Mouse (Mus musculus) kidney, embryonic 15.5 days (tissue): ENCODE data around the gene Dync2li1. TPM values are rescaled to one million over a fixed set of nuclear protein-coding genes. Genes with fewer than 3 reads are reported as not detected.

Source experiments
- ATAC-seq: fragments of 200-750 bp; cut with Nextera tagmentation; replicated peaks from 2 replicates; pipeline ENCODE4 v1.8.0; 2017; ENCODE audit warnings: moderate TSS enrichment; ENCODE audit not compliant: low FRiP score
- H3K27ac ChIP-seq: fragments of 300-500 bp; sonication (generic); 2 replicates; pipeline ENCODE4 v1.5.1; 2015; ENCODE audit warnings: mild to moderate bottlenecking, inconsistent platforms
- H3K27me3 ChIP-seq: fragments of 300-500 bp; sonication (generic); 2 replicates; pipeline ENCODE4 v1.6.1; 2015; ENCODE audit warnings: inconsistent platforms
- H3K36me3 ChIP-seq: fragments of 300-500 bp; sonication (generic); 2 replicates; pipeline ENCODE4 v1.6.1; 2015; ENCODE audit warnings: inconsistent platforms
- H3K4me1 ChIP-seq: fragments of 300-500 bp; sonication (generic); 2 replicates; pipeline ENCODE4 v1.6.1; 2015; ENCODE audit warnings: inconsistent platforms
- H3K4me2 ChIP-seq: fragments of 300-500 bp; sonication (generic); 2 replicates; pipeline ENCODE4 v1.6.1; 2015; ENCODE audit warnings: moderate library complexity, mild to moderate bottlenecking, inconsistent platforms
- H3K4me3 ChIP-seq: fragments of 300-500 bp; sonication (generic); replicated peaks from 2 replicates; pipeline ENCODE4 v1.5.1; 2015; ENCODE audit warnings: mild to moderate bottlenecking, inconsistent platforms
- H3K9ac ChIP-seq: fragments of 300-500 bp; sonication (generic); 2 replicates; pipeline ENCODE4 v1.6.1; 2015; ENCODE audit warnings: mild to moderate bottlenecking, inconsistent platforms
- H3K9me3 ChIP-seq: fragments of 300-500 bp; sonication (generic); replicated peaks from 2 replicates; pipeline ENCODE4 v1.6.1; 2016; ENCODE audit warnings: inconsistent platforms
- WGBS: fragments of 180-500 bp; shearing (Covaris S2); methylation state at CpG from one replicate; pipeline ENCODE4 v1.1.7; 2015; ENCODE audit warnings: mixed read lengths; 5-methylcytosine and 5-hydroxymethylcytosine counted together
- polyA plus RNA-seq: library from polyadenylated mRNA; unstranded; fragments of >200 nt; fragmentation: Nextera tagmentation; extraction: Ambion mirVana; gene quantifications from 2 replicates; pipeline ENCODE4 v1.2.1, GENCODE M21; 2015

Dync2li1 gene
- polyA plus RNA-seq, 1 experiment from 2014 or later: 51.0 TPM

DNA sequence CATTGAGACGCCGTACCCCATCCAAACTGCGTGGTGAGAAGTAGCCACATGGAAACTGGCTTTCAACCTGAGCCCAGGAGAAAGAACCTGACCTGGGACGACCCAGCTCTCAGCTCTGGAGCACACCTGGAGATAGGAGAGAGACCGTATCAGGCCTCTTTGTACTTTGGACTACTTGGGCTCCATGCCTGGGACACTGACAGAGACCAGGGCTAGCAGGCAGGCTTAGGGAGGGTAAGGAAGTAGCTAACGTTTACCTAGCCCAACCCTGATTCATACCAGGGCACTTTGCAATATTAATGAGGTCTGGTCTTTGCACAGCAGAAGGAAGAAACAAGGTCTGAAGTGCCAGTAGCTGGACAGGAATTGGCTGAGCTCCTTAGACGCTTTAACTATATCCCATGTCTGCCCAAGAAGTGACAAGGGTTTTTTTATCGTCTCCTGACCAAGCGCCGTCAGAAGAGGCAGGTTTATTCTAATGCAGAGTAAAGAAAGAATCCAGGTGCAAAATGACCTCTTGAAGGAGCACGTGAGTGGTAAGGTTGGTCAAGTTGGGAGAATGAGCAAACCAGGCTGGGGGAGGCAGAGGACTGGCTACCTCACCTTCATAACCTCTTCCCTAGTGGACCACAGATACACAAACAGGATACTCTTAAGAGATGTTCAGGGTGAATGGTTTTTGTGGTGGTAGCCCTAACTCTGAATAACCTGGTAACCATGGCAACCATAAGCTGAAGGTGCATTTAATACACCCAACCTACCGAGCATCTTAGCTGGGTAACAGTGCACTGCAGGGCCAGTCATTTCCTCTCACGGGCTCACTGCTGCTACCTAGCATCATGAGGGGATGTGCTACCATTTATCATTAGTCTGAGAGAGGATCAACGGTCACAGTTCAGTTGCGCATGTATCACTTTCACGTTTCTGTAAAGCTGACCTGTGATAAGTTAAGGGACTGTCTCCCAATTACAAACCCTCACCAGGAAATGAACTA lies 46.4 kb downstream of the Dync2li1 start:
- Histone ChIP-seq H3K9me3 (no peaks in the 10 kb centered on the region), H3K4me3 (no peak overlapping the region), H3K4me1 (peaks cover 45% of the 10 kb centered on the region), H3K36me3 (no peaks in the 10 kb centered on the region), H3K4me2 (no peak overlapping the region), H3K9ac (no peak overlapping the region), H3K27ac (0 out of 2 replicates have a peak overlapping the region, but pooled peaks have one; percentile 15), H3K27me3 (0 out of 2 replicates have a peak, but pooled peaks cover 4% of the 10 kb centered on the region)
- ATAC-seq: no peak; the same call in 1 of the 2 replicates
- 50% methylated on average over 16 of the region's 16 CpGs for WGBS

DNA sequence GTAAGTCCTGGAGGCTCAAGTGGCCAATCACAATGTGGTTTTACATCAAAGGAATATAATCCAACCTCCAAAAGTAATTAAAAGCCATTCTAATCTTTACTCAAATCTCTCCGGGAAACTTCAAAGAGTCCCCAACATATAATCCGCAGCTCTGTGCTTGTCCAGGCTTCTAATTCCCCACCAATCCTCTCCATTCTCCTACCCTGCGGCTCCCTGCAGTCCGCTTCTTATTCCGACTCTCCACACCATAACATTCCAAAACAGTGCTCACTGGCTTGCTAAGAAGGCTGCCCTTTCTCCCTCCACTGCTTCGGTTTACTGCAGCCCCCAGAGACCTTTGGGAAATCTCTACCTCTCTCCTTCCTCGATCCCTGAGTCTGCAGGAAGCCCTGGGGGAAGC lies 47.8 kb downstream of the Dync2li1 start:
- Histone ChIP-seq H3K27ac (0 out of 2 replicates have a peak overlapping the region, but pooled peaks have one; percentile 5), H3K4me3 (no peak overlapping the region), H3K36me3 (no peaks in the 10 kb centered on the region), H3K9ac (no peak overlapping the region), H3K27me3 (0 out of 2 replicates have a peak, but pooled peaks cover 4% of the 10 kb centered on the region), H3K4me2 (peak overlapping the region; percentile 76; the same call in 1 of the 2 replicates), H3K4me1 (peaks cover 45% of the 10 kb centered on the region), H3K9me3 (no peaks in the 10 kb centered on the region)
- WGBS: 27% methylated on average over 7 of the region's 7 CpGs
- ATAC-seq: no peak

DNA sequence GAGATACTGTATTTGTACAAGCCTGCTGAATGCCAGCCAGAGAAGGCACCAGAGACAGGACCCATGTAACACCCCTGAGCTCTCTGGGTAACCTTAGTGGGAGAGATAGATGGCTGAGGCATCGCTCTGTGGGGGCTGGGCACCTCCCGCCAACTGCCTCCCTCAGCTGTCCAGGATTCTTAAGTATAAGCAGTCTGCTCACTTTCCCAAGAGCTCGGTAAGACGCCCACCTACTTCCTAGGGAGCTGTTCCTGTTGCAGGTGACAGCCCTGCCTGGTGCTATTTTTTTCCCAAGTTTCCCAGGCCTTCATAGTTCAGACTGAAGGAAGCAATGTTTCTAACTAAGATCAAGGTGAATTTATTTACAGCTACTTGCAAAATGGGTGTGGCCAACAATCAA lies 48.9 kb downstream of the Dync2li1 start:
- Histone ChIP-seq H3K4me2 (peak overlapping the region; percentile 76), H3K9me3 (no peaks in the 10 kb centered on the region), H3K4me1 (peaks cover 45% of the 10 kb centered on the region), H3K4me3 (no peak overlapping the region), H3K9ac (no peak overlapping the region), H3K27ac (0 out of 2 replicates have a peak overlapping the region, but pooled peaks have one; percentile 62), H3K36me3 (no peaks in the 10 kb centered on the region), H3K27me3 (0 out of 2 replicates have a peak, but pooled peaks cover 4% of the 10 kb centered on the region)
- no peak for ATAC-seq
- WGBS: 48% methylated on average over 4 of the region's 4 CpGs

DNA sequence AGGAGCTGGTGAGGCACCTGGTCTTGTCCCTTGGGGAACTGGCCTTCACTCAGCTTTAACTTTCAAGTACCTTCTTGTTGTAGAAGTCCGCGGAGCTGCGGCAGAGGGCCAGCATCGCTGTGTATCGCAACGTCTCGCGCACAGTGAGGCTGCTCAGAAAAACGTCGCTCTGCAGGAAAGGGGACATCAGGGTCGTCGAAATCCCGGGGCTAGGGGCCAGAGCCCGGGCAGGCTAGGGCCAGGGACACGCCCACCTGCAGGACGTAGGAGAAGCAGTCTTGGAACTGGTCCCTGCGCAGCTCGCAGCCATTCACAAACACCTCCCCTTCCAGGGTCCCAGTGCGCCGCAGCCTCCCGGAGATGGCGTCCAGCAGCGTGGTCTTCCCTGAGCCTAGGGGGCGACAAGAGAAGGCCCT lies 49.7 kb downstream of the Dync2li1 start, which contains the start of gene Abcg8:
Abcg8 (plus strand) TSS at position 352 of the 416 bp plus-strand sequence.
- ATAC-seq: peak; percentile 73
- under 1% methylated on average over 24 of the region's 24 CpGs for WGBS
- H3K4me3 ChIP-seq: peak within 1 kb of the TSS; percentile 46
- no peaks in the 10 kb centered on the region for H3K36me3 ChIP-seq
- H3K4me2 ChIP-seq: peak within 1 kb of the TSS; percentile 76
- peak within 1 kb of the TSS; percentile 11 for H3K9ac ChIP-seq
- 0 out of 2 replicates have a peak within 1 kb of the TSS, but pooled peaks have one; percentile 62 for H3K27ac ChIP-seq
- no peaks in the 10 kb centered on the region for H3K9me3 ChIP-seq
- 0 out of 2 replicates have a peak, but pooled peaks cover 4% of the 10 kb centered on the region for H3K27me3 ChIP-seq
- peaks cover 45% of the 10 kb centered on the region for H3K4me1 ChIP-seq

DNA sequence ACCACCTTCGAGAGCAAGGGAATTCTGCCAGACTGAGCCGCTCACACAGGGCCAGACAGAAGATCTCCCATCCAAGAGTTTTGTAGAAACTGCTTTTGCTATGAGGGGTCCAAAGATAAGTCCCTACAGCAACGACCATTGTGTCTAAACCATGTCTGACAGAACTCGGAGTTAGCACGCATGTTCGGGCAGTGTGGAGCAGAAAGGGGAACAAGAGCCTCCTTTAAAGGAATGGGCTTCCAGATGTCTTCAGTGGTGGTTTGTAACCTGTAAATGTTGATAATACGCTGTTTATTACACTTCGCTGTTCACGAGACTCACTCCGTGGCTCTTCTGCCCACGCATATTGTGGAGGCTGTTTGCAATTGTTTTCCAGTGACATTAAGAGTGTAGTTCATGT lies 51.3 kb downstream of the Dync2li1 start:
- WGBS: 82% methylated on average over 11 of the region's 11 CpGs
- no peak overlapping the region for H3K9ac ChIP-seq
- H3K9me3 ChIP-seq: no peaks in the 10 kb centered on the region
- no peak overlapping the region for H3K4me3 ChIP-seq
- H3K4me1 ChIP-seq: peaks cover 39% of the 10 kb centered on the region
- no peak overlapping the region for H3K4me2 ChIP-seq
- H3K27ac ChIP-seq: no peak overlapping the region
- no peaks in the 10 kb centered on the region for H3K36me3 ChIP-seq
- ATAC-seq: no peak
- 0 out of 2 replicates have a peak, but pooled peaks cover 4% of the 10 kb centered on the region for H3K27me3 ChIP-seq

DNA sequence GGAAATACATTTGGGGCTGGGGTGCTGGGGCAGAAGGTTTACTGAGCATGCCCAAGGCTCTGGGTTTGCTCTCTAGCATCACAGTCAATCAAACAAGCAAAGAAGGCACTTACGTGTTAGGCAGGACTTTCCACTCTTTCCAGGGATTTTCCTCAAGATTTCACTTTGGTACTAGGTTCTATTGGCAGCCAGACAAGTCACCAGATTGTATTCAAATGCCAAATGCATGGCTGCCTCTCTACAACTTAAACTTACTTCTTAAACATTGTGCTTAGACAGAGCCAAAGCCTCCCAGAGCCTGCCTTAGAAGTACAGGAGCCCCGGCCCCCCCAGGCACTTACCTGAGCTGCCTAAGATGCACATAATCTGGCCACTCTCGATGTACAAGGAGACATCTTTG lies 55.4 kb downstream of the Dync2li1 start:
- WGBS: 83% methylated on average over 3 of the region's 3 CpGs
- H3K4me1 ChIP-seq: peaks cover 30% of the 10 kb centered on the region
- no peak overlapping the region for H3K4me2 ChIP-seq
- H3K4me3 ChIP-seq: no peak overlapping the region
- no peaks in the 10 kb centered on the region for H3K36me3 ChIP-seq
- ATAC-seq: no peak
- H3K9ac ChIP-seq: no peak overlapping the region
- no peaks in the 10 kb centered on the region for H3K27me3 ChIP-seq
- H3K27ac ChIP-seq: no peak overlapping the region
- no peaks in the 10 kb centered on the region for H3K9me3 ChIP-seq

DNA sequence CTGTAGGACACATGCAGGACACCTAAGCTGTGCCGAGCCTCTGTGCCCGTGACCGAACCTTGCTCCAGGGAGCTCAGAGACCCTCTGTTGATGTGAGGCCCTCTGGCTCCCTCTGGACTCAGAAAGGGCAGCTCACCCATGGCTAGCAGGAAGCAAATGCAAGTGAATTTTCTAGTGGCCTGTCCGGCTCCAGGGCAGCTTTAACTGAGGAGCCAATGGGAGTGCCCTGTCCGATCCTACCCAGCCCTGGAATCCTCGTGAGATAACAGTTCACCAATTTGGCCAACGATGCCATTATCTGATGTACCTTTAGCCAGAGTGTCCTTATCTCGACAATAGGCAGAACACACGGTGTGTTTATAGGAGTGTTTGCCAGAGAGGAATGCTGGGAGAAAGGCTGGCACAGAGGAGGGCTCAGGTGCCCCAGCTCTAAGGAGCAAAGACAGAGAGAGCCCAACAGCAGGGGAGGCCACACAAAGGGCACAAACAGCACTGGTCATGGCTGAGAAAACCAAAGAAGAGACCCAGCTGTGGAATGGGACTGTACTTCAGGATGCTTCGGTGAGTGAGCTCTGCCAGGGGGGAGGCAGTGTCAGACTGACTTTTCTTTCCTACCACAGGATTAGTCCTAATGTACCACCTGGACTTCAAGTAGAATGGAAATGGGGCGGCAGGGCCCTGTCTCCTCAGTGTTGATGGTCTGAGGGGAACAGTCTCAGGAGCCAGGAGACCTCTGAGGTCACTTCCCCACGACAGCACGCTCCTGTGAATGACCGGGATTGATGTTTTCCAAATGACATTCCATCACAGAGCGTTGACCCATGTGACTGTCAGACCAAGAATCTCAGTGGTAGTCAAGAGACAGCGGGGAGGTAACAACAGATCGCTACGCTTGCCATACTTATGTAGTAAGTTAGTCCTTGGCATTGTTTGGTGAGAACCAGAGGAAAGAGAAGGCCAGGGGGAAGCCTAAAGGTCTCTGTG lies 56.7 kb downstream of the Dync2li1 start, which contains the start of gene Abcg5:
Abcg5 (minus strand) TSS at position 278 of the 984 bp plus-strand sequence.
- WGBS: 69% methylated on average over 18 of the region's 18 CpGs
- H3K9ac ChIP-seq: no peak within 1 kb of the TSS
- no peak within 1 kb of the TSS for H3K4me2 ChIP-seq
- H3K27me3 ChIP-seq: no peaks in the 10 kb centered on the region
- peak; percentile 41; the same call in 1 of the 2 replicates for ATAC-seq
- no peak within 1 kb of the TSS for H3K4me3 ChIP-seq
- H3K4me1 ChIP-seq: peaks cover 29% of the 10 kb centered on the region
- no peaks in the 10 kb centered on the region for H3K9me3 ChIP-seq
- no peaks in the 10 kb centered on the region for H3K36me3 ChIP-seq
- H3K27ac ChIP-seq: no peak within 1 kb of the TSS

DNA sequence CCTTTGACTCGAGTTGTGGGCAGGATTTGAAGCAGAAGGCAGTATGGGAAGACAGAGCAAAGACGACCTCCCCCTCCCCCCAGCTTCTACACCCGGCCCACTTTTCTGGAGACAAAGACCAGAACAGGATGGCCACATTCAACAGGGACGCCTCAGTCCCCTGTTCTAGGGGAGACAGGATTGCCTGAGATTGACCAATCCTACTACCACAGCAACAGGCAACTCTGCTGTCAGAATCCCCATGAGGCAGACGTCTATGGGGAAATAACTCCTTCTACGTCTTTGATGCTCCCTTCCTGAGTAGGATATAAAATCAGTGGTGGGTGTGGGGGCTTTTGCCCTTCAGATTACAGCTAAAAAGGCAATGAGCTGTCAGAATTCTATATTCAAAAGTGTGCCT lies 58.0 kb downstream of the Dync2li1 start:
- Histone ChIP-seq H3K9me3 (no peaks in the 10 kb centered on the region), H3K9ac (no peak overlapping the region), H3K36me3 (no peaks in the 10 kb centered on the region), H3K27ac (no peak overlapping the region), H3K4me1 (peaks cover 29% of the 10 kb centered on the region), H3K27me3 (no peaks in the 10 kb centered on the region), H3K4me3 (no peak overlapping the region), H3K4me2 (no peak overlapping the region)
- 33% methylated on average over 6 of the region's 6 CpGs for WGBS
- ATAC-seq: no peak

DNA sequence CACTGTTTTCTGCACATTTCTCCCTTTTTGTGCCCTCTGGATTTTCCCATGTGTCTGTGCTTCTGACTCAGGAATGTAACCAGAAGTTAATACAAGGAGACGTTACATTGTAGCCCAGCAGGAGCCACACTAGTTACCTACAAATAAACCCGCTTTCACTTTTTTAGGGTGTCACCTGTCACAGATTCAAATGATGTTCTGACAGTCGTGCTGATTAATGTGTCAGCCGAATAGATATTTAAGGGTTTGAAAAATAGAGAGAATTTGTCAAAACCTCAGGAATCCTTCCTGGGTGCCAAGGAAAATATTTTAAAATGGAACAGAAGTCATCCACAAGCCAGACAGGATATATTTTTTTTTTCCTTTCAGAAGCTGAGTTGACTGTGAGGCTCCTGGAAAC lies 59.0 kb downstream of the Dync2li1 start:
- no peak overlapping the region for H3K9ac ChIP-seq
- H3K27me3 ChIP-seq: no peaks in the 10 kb centered on the region
- H3K4me2 ChIP-seq: no peak overlapping the region
- H3K4me1 ChIP-seq: peaks cover 29% of the 10 kb centered on the region
- no peak overlapping the region for H3K27ac ChIP-seq
- H3K4me3 ChIP-seq: no peak overlapping the region
- no peaks in the 10 kb centered on the region for H3K36me3 ChIP-seq
- 69% methylated on average over 4 of the region's 4 CpGs for WGBS
- ATAC-seq: no peak
- H3K9me3 ChIP-seq: no peaks in the 10 kb centered on the region

DNA sequence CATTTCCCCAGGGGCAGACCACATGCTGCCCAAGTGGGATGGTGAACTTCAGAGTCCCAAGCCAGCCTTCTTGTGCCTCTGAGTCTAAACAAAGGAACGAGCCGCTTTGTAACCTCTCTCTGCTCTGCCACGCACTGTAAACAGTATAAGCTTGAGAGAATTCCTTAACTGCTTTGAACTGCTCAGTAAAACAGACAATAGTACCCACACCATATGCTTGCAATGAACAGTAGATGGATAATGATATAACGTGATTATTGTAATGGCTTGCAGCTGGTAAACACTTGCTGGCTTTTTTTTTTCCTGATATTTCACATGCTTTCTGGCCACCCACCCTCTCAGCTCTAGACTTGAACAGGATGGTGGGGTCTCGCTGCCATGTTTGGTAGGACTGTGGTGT lies 61.7 kb downstream of the Dync2li1 start:
- Histone ChIP-seq H3K4me3 (no peak overlapping the region), H3K36me3 (no peaks in the 10 kb centered on the region), H3K4me1 (peaks cover 30% of the 10 kb centered on the region), H3K27ac (no peak overlapping the region), H3K9ac (no peak overlapping the region), H3K9me3 (no peaks in the 10 kb centered on the region), H3K4me2 (no peak overlapping the region), H3K27me3 (no peaks in the 10 kb centered on the region)
- WGBS: 76% methylated on average over 5 of the region's 5 CpGs
- ATAC-seq: no peak

DNA sequence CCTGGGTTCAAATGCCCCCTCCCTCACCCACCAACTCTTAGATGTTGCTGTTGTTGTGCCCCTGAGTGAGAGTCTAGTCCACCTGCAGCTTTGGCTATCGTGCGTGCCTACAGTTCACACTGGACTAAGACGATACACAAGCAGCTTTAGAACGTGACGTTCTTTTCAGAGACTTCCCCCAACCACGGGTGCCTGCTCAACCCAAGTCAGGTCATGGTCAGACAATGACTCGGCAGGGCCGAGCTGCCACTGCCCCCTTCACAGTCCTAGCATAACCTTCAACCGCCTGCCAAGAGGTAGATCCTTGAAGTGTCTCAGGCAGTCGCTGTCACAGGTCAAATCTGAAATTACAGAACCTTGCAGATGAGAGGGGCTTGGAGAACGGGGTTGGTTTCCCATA lies 62.5 kb downstream of the Dync2li1 start:
- 89% methylated on average over 11 of the region's 11 CpGs for whole genome bisulfite sequencing
- no peak for ATAC-seq
- Histone ChIP-seq H3K36me3 (no peaks in the 10 kb centered on the region), H3K4me2 (no peak overlapping the region), H3K9me3 (no peaks in the 10 kb centered on the region), H3K27ac (no peak overlapping the region), H3K9ac (no peak overlapping the region), H3K4me3 (no peak overlapping the region), H3K27me3 (no peaks in the 10 kb centered on the region), H3K4me1 (peaks cover 23% of the 10 kb centered on the region)
